Mouse (Mus musculus): ENCODE data around the gene Gm20814.
"Not testable (repeated sequence)": the region's sequence is repeated elsewhere in the genome, so short reads cannot be mapped to it uniquely, and the experiment has no call there.

The Gm20814 gene

DNA sequence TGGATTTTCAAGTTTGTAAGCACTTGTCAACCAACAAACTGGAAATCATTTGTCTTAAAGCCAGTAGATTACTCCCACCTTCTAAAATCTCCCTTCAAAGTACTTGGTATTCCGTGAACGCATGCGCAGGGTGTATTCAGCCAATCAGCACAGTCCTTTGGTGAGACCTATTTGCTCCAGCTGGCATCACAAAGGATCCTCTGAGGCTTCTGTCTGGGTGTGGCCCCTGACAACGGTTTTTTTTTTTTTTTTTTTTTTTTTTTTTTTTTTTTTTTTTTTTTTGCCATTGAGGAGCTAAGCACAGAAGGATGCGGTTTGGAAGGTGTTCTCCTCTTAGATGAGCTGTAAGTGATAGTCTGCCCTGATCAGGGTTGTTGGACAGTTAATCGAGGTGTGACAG, at the start of gene Gm20814:
Gene Gm20814, plus strand, starts transcription at position 301 of the 400 bp plus-strand sequence.
- not testable (repeated sequence) for DNase-seq (ENCODE audit: low read depth, low spot score)
